Mouse (Mus musculus) urinary bladder, postnatal 36 days (tissue): ENCODE results near the gene Ifnar2.
"Not testable (repeated sequence)": the region's sequence is repeated elsewhere in the genome, so short reads cannot be mapped to it uniquely, and the experiment has no call there.

Source experiments
- DNase-seq, 2 experiments: peaks; one replicate each; pipeline ENCODE4 v3.0.0; 2022; ENCODE audit warnings: low spot score in 2 of 2, mixed read lengths in 1 of 2

Gene Ifnar2

DNA sequence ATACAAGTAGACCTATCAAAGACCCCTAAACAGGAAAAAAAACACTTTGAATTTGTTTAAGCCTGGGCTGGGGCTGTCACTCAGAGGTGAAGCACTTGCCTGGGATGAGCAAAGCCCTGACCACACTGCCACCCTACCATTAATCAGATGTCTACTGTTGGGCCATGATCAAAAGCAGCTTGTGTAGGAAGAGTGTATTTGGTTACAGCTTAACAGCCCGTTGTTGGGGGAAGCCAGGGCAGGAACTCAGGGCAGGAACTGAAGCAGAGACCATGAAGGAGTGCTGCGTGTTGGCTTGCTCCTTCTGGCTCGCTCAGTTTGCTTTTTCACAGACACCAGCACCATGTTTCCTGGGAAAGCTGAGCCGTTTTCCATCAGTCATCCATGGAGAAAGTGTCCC, 54.0 kb downstream of the Ifnar2 start:
- DNase-seq: no peak

- no peak for DNase-seq
Observed at GRCm38 (mm10) chr16:91427461-91427860, 54.9 kb downstream of the Ifnar2 start.

DNA sequence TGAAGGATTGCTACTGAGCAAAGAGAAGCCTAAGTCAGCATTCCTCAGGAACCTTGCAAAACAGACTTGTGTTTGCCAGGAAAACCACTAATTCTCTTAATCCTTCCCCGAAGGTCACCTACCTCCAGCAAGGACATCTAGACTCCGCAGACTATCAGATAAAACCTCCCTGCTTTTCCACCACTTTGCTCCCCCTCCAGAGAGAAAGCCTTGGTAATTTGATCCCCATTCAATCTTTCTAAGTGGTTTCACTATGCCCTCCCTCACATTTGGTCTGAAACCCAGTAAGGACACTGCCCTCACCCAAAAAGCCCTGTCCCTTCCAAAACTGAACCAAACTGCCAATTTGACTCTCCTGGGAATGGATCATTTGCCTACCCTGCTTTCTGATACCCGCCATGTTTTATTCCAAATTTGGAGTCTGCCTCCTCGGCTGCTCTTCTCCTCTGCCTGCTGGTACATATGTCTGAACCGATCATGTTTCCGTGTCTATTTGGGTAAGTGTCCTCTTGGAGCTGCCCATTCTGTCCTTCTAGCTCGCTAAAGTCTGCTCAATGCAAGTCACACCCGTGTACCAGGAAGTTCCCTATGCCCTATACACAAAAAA, 55.8 kb downstream of the Ifnar2 start:
- DNase-seq: no peak

GRCm38 (mm10) chr16:91432720-91433328, 60.2 kb downstream of the Ifnar2 start:
- DNase-seq: no peak

GRCm38 (mm10) chr16:91433329-91433933, 60.8 kb downstream of the Ifnar2 start:
- DNase-seq: no peak

- DNase-seq: no peak
Observed at GRCm38 (mm10) chr16:91434119-91434518, 61.5 kb downstream of the Ifnar2 start.

- no peak for DNase-seq
Observed at GRCm38 (mm10) chr16:91438081-91438480, 65.5 kb downstream of the Ifnar2 start.

DNA sequence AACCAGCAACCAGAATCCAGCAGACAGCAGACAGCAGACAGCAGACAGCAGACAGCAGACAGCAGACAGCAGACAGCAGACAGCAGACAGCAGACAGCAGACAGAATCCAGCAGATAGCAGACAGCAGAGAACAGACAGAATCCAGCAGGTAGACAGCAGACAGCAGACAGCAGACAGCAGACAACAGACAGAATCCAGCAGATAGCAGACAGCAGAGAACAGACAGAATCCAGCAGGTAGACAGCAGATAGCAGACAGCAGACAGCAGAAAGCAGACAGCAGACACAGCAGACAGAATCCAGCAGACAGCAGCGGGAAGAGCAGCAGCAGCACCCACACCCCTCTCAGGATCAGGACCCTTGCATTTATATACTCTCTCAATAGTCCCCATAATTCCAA, 66.0 kb downstream of the Ifnar2 start:
- not testable (repeated sequence) for DNase-seq

- DNase-seq: peak in 1 of 2 experiments; percentile 57
Observed at GRCm38 (mm10) chr16:91441366-91441765, 68.8 kb downstream of the Ifnar2 start.

DNA sequence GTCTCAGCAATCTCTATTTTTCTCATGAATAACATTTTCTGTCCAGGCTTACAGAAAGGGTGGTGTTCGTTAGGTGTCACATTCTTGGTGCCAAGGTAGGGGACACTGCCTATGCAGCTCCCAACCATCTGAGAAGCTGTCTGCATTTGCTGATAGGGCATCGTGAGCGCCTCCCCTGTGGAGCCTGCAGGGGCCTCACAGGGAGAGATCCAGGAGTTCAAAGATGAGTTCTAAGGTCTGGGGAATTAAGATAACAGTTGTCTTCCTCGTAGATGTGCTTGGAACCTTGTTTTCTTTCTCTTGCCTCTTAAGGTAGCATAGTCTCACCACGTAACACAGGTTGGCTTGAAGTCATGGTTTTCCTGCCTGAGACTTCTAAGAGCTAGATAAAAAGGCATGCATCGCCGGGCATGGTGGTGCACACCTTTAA, 69.2 kb downstream of the Ifnar2 start:
- no peak for DNase-seq

GRCm38 (mm10) chr16:91442446-91442845, 69.9 kb downstream of the Ifnar2 start:
- no peak for DNase-seq

GRCm38 (mm10) chr16:91443211-91443611, 70.6 kb downstream of the Ifnar2 start:
- DNase-seq: no peak

DNA sequence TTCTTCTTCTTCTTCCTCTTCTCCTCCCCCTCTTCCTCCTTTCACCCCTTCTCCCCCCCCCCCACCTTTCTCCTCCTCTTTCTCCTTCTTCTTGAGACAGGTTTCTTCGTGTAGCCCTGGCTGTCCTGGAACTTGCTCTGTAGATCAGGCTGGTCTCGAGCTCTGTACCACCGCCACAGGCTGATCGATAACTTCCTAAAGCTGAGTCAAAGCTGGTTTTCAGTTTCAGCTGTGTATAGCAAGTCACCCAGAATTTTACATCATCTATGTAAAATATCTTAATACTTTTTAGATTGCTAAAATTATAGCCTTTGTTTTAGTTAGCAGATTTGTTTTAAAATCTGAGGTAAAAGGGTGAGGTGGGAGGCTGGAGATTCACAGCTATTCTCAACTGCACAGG, 72.3 kb downstream of the Ifnar2 start:
- no peak for DNase-seq

DNA sequence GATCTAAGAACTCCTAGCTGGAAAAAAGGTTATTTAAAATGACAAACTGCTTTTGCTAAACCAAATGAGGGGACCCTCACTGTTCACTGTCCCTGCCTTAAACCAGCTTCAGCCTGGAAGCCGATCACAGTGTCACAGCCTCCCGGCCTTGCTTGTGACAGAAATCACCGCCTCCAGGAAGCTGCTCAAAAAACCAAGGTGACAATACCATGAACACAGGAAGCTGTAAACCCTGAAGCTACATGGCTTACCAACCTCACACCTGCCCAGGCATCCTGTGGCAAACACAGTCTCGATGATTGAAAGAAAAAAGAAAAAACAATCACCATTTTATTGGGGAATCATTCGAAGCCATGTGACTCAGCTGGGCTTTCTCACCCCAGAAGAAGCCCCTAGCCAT, 73.0 kb downstream of the Ifnar2 start:
- DNase-seq: no peak

DNA sequence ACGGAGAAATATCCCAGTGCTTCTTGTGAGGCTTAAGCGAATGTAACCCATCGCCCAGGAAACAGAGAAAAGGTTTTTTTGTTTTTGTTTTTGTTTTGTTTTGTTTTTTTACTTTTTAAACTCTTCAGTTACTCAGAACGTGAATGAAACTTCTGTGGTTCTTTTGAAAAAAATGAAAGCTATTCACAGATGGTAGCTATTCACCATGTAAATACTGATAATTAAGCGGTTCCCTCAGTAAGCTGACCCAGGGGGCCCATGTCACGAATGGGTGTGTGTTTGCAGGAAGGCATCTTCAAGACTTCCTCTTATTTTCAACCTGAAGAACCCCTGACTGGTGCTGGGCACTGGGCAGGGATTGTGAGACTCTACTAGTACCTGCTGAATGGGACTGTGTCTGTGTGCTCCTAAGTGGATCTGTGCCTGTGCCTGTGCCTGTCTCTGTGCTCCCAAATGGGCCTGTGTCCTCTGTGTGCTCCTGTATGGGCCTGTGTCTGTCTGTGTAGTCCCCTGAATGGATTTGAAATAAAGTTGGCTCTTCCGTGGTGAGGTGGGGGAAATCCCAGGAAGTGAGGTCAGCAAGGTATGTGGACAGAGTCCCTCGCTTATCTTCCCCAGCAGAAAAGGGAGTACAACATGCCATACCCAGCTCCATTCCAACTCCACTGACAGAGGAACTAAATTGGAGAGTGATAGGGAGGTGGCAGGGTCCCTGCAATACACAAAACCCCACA, 74.4 kb downstream of the Ifnar2 start:
- DNase-seq: no peak

- DNase-seq: no peak
Observed at GRCm38 (mm10) chr16:91447512-91447900, 74.9 kb downstream of the Ifnar2 start.

GRCm38 (mm10) chr16:91448088-91448487, 75.5 kb downstream of the Ifnar2 start:
- DNase-seq: no peak

GRCm38 (mm10) chr16:91448895-91449294, 76.3 kb downstream of the Ifnar2 start:
- no peak for DNase-seq

GRCm38 (mm10) chr16:91450137-91451064, 77.8 kb downstream of the Ifnar2 start:
- DNase-seq: no peak

DNA sequence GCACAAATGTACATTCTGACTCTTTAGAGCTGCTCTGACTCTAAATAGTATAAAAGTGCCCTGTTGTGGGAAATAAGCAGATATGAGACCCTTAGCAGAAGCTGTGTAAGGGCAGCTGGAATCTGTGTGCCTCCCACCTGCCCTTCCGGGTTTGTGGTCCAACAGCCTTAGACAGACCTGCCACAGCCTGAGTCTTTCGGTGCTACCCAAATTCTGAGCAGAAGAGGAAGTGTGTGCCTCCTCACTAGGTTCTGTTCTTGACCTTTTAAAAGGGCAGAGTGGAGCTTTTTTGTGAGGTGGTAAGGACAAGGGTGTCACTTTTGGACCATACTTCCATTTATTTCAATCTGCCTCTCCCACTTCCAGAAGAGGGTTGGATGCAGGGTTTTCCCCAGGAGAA, 79.4 kb downstream of the Ifnar2 start:
- DNase-seq: no peak

DNA sequence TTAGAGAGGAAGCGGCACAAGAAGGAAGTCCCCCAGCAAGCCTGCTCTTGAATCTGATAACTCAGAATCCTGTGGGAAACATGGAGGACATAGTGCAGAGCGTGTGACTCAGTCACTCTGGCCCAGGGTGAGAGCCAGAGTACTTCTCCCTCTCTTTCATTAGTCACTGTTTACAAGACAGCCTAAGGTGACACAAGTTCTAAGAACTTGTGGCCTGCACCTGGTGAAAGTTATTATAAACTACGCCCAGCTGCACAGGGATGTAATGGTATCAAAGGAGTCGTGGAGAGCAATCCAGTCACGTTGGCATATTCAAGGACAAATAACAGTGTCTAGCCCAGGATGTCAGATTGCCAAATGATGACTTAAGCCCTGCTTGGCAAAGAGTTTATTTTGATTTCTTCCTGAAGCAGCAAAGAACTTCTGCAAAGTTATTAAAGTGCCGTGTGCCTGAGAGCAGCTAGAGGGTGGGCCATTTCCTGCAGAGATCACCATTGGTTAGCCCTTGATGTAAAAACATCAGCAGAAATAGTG, 79.8 kb downstream of the Ifnar2 start:
- DNase-seq: no peak
